Mouse (Mus musculus): ENCODE measurements around the gene Gnaq.
"Not testable (repeated sequence)": the region's sequence is repeated elsewhere in the genome, so short reads cannot be mapped to it uniquely, and the experiment has no call there.

The Gnaq gene

DNA sequence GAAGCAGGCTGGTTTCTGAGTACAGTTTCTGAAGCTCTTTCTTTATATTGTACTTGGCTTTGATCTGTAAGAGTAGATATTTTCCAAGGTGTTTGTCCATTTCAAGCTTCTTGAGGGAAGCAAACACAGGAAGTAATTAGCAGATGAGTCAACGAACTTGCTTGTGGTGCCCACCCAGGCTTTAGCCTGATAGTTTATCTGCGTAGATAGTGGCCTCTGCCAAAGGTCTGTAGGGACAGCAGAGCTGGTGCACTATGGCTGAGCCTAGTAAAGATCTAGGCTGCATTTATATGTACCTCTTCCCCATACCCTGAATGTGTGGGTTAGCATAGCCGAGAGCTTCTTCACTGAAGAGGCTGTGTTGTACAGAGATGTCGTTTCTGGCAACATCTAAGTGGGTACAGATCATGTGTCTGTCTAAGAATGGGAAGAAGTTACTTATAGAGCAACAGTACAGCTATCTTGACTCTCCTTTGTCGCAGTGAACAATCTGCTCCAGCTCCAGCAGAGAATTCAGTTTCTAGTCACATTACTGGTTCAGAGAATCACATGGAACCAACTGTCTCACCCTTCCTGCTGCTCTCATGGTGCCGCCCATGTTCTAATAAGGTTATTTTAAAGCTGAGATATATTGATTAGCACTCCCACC is 127.3 kb downstream of the Gnaq start:
- DNase-seq (ENCODE audit: low spot score in 2 of 2): no peak

DNA sequence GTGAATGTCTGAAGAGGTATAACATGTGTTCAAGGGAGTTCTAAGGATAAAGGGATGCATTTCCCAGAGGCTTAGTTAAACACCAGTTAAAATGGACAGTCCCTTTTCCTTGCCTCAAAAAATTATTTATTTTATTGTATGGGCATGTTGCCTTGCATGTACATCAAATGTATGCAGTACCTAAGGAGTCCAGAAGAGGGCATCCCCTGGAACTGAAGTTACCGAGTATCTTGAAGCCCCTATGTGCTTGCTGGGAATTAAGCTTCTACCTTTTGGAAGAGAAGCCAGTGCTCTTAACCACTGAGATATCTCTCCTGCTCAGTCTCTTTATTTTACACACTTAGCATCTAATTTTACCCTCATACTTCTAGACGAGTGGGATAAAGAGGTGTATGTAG is 127.8 kb downstream of the Gnaq start:
- DNase-seq (ENCODE audit: low spot score in 2 of 2): no peak

DNA sequence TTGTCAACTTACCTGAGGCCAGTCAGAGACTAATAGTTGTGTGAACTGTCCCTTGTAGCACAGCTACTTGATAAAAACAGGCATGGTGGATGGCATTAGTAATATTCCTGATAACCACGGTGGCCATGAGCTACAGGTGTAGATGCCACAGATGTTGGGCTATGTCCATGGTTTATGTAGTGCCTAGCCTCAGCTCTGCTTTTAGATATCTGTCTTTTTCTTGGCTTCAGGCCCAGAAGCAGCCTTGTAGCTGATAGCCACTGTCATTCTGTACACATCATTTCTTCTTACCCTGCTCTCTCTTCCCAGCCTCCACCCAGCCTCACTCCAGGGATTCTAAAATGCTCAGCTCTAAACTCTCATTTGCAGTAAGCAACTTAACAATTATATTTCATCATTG is 128.3 kb downstream of the Gnaq start:
- DNase-seq (ENCODE audit: low spot score in 2 of 2): no peak

DNA sequence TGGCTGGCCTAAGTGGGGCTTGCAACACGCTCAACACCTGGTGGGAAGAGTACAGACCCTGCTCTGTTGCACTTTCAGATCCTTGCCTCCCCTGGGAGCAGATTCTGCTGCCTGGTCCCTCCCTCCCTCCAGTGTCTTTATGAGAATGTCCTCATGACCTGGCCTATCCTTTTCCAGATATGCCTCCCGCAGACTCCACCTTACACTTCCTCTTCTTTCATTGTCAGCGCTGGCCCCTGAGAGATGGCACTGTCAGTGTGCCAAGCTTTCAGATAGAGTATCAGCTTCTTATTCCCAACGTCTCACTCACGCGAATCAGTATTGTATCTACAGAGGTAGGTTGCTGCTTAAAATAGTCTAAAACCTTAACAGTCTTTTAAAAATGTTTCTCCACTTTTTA is 129.0 kb downstream of the Gnaq start:
- no peak for DNase-seq (ENCODE audit: low spot score in 2 of 2)

DNA sequence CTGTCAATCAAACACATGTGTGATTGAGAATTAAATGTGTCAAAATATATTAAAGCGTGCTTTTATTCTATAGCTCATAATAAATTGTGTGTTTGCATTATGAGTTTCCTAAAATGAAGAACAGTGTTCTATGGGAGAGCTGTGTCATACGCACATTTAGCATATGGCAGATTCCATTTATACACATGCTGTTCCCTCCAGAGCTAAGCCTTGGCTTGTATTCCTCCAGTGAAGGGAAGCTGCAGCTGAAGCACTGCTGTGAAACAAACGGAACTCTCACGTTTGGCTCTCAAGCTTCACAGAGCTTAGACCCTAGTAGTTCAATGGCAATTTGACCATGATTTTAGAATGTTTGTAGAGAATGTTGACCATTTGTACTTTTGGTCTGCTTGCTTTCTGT is 129.7 kb downstream of the Gnaq start:
- no peak for DNase-seq (ENCODE audit: low spot score in 2 of 2)

DNA sequence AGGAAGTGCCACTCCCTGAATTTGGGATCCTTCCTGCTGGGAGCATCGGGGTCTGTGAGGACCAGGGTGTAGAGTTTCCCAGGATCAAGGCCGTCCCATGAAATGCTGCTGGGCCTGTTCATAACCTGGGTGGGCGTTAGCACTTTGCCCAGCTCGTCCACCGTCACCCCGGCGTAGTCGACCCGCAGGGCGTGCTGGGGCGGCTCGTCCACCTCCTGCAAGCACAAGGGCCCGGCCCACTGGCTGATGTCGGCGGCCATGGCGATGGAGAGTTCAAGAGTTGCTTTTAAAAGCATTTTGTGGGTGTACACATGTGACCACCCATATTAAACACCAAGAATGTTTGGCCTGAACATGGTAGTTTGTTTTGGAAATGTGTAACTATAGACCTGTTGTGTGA is 134.7 kb downstream of the Gnaq start:
- not testable (repeated sequence) for DNase-seq (ENCODE audit: low spot score in 2 of 2)

DNA sequence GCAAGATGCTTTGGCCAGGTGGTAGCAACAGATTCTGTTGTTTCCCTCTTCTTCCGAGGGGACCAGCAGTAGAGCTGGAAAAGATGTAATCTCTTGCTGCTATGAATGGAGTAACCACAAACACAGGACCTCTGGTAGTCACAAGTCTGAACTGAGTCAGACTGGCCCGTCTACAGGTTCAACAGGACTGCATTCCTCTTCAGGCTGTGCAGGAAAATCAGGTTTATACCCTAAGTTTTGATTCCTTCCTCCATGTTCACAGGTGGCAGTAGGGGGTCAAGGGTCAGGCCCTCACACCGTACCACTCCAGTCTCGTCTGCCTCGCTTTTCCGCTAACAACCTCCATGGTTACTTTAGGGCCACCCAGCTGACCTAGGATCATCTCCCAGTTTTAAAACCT is 137.6 kb downstream of the Gnaq start:
- DNase-seq (ENCODE audit: low spot score in 2 of 2): no peak

DNA sequence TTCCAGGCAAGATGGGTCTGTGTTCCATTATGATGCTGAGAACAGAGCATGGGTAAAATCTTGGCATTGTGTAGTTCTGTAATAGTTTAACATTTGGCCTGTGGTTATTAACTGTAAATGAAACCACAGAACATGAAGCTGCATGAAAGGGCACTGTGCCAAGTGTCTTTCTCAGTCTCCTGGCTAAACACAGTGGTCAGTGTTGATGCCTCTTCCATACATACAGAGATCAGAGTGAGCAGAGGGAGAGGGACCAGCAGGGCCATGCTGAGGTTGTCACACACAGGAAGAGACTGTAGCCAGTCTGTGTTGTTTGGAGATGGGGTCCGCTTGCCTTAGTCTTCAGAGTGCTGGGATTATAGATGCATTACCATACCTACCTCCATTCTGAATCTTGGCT is 138.4 kb downstream of the Gnaq start:
- DNase-seq (ENCODE audit: low spot score in 2 of 2): no peak

DNA sequence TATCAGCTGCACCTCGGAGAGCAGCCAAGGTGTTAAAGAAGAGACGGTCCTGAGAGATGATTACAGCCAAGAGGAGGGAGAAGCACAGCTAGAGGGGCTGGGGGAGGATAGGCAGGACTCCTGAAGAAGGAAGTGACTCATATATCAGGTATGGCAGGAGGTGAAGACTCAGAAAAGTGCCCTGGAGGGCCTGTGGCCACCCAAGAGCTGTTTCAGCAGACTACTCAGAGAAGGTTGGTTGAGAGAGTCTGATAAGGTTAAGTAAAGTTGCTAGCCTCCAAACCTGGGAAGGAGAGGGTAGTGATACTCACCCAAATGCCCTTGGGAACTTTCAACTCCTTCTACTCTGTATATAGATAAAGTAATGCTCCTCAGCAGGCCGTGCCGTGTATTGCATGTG is 140.4 kb downstream of the Gnaq start:
- DNase-seq (ENCODE audit: low spot score in 2 of 2): no peak

DNA sequence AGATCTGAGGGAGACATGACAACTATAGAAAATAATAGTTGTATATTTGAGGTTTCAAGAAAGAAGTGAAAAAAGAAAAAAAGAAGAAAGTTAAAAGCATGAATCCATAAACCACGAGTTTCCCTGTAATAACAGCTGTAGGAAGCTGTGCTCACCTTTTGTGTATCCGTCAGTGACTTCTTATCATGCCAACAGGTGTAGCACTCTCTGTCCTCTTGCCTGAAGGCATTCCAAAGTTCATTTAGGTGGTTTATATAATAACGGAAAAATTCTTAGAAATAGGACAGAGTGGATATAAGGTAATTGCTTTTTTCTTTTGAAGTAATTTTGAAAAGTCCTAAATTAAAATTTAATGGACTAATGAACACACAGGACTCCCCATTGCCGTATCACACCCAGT is 147.6 kb downstream of the Gnaq start:
- no peak for DNase-seq (ENCODE audit: low spot score in 2 of 2)

DNA sequence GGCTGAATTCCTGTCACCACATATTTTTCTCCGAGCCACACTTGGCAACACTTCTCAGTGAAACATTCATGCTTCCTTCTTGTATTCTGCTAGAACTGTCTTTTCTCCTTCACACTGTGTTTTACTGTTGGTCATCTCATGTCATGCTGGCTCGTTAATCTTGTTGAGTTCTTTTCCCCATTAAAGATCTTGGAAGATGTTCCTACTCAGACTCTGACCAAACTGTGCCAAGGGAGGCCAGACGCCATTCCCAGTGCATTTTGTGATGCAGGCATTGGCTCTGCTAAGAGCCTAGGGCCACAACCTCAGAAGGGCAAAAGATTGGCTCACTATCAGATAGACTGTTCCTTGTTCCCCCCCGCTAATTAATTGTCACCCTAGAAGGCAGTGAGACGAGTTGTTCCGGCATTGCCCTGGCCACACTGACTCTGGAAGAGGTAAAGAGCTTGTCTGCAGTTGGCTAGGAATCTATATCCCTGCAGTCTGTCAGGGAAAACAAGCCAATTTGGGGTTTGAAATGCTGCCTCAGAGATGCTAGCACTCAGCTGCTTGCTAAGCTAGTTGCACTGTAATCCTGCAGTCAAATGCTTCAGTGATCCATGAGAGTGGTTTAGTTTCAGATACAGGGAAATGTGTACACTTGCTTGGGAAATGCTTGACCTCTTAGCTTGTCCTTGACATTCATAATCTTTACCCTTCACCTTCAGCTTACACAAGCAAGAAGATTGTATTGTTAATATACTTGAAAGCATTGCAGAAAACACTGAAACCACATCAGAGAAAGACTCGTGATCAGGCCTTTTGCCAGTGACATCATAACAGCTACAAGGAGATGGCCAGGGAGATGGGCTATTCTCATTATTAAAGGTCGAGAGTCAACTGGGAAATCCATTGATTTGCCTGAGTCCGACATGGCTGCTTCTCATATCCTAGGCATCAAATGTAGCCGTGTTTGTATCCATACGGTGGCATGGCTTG is 152.7 kb downstream of the Gnaq start:
- DNase-seq (ENCODE audit: low spot score in 2 of 2): peak in 1 of 2 experiments; percentile 19

DNA sequence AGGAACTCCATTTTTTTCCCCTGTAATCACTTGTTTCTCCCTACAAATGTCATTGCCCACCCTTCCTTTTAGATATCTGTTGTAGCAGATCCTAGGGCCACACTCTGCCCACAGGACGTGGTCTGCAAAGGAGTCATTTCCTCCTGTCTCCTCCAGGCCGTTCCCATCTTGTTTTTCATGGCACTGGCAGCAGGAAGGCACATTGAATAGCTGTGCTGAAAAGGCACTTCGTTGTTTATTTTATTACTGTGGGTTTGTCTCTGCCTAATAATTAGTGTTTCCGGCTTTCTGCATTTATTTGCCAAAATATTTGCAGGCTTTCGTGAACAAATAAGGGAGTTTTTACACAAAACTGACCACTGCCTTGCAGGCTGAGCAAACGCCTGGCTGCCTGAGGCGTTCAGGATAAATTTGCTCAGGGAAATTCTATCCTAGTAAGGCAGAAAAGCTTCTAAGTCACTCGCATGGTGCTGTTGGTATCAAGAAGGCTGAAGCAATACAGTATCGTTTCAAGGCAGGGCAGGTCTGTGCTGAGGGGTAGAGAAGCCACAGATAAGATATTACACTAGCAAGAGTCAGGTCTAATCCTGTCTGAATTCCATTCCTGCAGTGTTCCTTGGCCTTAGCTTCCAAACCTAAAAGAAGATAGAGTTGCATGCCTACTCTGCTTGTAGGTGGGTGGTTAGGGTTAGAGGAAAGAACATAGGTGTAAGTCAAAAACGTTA is 154.0 kb downstream of the Gnaq start:
- no peak for DNase-seq (ENCODE audit: low spot score in 2 of 2)

DNA sequence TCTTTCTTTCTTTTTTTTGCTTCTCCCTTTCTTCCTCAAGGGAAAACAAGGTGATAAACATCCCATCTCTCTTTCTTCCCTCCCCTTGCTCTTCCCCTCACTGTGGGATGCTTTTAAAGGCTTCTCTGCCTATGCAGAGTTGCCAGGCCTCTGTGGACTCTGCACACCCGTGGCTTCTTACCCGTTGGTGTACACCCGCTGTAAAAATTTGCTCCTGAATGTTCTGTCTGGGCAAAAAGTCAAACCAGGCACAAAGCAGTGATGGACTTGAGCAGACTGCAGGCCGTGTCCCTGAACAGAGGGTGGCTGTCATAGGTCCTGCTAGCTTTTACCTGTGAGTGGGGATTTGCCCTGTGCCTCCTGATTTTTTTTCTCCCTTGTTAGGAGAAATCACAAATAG is 154.7 kb downstream of the Gnaq start:
- DNase-seq (ENCODE audit: low spot score in 2 of 2): no peak

DNA sequence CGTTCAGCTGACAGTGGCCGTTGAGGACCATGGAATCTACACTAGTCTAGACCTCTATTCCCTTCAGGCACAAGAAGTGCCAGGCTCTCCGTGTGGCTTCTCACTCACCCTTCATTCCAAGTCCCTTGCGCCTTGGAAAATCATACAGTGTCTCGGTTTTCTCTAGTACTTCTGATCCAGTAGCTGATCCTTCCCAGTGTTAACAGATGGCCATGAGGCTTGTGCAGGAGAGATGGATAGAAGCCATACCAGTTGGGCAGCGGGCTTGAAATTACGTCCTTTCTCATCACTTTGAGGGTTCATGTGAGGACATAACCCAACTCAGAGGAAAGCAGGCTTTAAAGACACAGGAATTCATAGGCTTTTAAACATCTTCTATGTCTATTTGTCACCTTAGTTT is 155.3 kb downstream of the Gnaq start:
- no peak for DNase-seq (ENCODE audit: low spot score in 2 of 2)

DNA sequence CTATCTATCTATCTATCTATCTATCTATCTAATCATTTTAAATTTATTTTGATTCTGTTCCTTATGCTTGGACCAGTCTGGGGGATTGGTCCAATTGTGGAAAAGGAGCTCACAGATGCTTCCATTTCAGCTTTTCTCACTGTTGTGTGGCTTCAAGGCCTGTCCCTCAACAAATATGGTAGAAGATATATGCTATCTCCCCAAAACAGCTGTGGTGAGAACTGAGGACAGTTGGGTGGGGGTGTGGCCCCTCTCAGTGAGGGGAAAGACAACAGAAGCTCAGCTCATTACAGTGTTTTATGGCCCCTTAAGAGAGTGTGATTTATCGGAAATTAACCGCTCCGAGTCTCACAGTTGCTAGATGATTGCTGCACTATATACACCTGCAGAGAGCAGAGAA is 158.5 kb downstream of the Gnaq start:
- no peak for DNase-seq (ENCODE audit: low spot score in 2 of 2)

DNA sequence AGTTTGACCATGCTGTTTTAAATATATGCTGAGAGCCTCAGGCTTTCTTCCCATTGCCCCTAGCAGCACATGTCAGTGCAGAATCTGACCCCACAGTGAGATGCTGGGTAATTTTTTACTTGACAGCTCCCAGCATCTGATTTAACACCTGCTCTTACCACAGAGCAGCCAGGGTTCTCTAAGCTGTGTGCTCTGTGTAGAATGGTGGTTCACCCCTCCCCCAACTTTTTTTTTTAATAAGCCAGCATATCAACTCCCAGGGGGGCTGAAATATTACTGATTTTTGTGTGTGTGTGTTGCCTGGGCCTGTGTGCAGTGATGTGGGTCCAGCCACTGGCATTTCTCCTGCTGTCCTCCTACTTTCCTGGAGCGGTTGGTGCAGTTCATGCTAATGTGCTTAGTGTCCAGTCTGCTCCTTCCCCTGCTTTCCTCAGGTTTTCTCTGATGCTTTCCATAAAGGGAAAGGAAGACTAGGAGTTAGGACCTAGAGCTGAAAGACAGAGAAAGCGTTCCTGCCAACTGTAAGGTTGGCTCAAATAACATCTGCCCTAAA is 159.5 kb downstream of the Gnaq start:
- DNase-seq (ENCODE audit: low spot score in 2 of 2): no peak

DNA sequence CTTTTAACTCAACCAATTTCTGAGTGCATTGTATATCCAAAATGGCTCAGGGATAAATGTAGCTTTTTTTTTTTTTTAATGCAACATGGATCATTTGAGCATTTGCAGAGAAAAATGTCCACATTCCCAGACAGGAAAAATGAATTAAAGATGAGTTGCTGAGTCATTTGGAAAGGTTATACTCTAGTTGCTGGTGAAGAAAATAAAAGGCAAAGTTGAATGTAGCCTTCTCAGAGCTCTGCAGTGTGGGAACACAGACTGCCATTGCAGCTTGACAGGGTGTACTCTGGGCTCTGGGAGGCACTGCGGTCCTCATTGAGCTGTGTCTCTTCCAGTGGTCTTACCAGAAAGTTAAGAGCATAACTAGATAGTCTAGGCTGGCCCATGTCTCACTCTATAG is 160.3 kb downstream of the Gnaq start:
- no peak for DNase-seq (ENCODE audit: low spot score in 2 of 2)

DNA sequence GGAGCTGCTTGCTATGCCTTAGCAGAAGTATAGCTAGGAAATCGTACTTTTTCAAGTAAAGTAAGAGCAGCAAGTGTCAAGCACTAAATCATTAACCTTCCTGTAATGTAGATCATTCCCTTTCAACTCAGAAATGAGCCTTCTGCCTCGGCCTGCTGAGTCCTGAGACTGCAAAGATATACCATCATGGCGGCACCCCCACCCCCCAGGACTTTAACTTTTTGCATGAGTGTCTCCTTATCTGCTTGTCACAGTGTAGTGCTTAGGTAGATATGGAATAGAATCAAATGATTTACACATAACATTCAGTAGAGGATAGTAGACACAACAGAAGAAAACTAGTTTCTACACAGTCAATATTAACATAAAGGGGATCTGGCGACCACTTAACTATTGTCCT is 167.8 kb downstream of the Gnaq start:
- DNase-seq (ENCODE audit: low spot score in 2 of 2): no peak

DNA sequence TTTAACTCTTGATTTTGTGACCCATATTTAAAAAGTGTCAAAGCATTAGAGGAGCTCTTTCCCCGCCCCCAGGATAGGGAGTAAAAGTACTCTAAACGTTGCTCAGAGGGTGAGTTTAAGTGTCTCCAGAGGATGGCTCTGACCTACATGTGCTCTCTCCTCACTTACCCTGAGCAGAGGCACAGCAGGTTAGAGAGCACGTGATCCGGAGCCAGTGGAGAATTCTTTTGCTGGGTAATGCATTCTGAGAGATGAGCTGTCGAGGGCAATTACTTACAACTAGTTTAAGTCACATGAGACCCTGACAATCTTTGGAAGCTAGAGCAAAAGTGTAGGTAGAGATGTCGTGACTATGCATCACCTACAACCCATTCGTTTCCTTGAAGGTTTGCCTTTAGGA is 168.7 kb downstream of the Gnaq start:
- DNase-seq (ENCODE audit: low spot score in 2 of 2): no peak

DNA sequence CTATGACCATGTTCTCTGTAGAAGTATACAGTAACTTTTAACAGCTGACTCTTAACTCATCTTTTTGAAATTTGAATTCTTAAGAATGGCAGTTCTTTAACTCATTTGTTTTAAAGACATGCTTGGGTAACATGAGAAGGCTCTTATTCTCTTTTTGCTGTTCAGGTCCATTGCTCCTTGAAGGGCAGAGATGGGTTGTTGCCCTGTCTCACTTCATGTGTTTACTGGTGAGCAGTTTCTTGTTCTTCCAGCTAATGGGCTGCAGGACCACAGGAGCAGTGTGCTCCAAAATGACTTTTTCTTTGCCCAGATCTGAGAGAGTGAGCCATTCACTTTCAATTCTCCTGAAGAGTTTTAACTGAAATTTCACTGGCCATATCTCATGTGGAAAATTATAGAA is 176.4 kb downstream of the Gnaq start:
- no peak for DNase-seq (ENCODE audit: low spot score in 2 of 2)

DNA sequence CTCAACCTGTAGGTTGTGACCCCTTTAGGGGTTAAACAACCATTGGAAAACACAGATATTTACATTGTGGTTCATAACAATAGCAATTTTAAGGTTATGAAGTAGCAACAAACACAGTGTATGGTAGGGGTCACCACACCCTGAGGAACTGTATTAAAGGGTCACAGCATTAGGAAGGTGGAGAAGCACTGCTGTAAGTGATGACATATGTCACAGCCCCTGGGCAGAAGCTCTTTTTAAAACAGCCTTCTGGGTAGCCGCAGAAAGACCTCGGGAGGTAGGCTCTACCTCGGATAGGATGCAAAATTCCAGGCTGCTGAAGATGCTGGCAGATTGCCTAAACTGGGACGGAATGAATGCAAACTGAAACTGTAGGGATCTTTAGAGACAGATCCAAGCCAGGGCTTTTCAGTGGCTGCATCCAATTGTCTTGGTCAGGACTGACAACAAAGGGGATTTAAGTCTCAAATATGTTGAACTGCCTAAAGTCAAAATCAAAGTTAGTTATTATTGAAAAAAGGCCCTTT is 181.7 kb downstream of the Gnaq start:
- DNase-seq (ENCODE audit: low spot score in 2 of 2): no peak

DNA sequence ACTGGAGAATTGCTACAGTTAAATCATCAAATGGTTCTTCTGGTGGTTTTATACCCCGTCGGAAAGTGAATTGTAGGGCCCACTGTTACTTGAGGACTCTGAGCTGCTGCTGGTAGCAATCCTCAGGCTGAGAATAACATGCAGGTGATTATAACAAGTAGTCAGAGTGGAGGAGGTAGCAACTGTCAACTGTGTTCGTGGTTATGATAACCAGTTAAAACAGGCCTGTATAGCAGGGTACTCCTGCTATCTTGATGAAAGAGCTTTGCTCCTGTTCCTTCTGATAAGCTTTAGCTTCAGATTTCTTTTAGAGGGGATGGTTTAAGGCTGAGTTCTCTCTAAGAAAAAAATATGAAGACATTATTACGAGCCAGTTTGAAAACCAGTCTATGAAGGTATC is 182.9 kb downstream of the Gnaq start:
- no peak for DNase-seq (ENCODE audit: low spot score in 2 of 2)

All from cerebellum, postnatal 4 days (tissue).